Mouse (Mus musculus): ENCODE measurements at regions not wholly inside any gene's neighbourhood (a gene's known extent, or its start where the extent isn't known, plus 50 kb on each side); places are given as distances from the start of the nearest gene placed in this dataset.

DNA sequence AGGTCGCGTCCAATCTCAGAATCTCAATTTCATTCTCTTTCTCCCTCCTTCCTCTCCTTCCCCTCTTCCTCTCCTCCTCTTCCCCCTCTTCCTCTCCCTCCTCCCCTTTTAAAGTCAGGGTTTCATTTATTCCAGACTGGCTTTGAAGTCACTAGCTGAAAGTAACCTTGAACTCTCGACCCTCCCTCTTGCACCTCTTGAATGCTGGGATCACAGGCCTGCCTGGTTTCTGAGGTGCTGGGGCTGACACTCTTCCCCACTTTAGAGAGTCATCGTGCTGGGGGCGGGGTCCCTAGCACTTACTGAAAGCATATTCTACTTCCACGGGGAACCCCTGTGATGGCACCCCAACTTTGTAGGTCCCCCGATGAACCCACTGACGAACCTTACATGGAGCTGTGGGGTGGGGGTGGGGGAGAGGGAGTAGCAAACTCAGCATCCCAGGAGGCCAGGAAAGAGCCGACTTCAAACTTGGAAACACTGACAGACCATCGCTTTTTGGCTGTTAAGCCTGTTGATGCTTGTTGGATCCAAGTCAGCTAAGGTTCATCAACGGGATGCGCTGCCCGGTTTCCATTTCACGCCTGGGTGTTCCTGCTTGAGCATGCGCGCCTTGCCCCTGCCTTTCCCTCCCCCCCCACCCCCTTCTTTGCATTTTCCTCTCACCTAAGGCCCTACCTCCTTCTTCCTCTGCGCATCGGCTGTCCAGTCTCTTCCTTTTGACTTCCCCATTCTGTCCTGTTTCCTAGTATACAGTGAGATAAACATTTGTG lies 132.0 kb upstream of the Med13l start:
- no peaks in the 10 kb centered on the region for H3K36me3 ChIP-seq (replicated peaks)
- ATAC-seq (ENCODE audit: insufficient read depth): no peak
- H3K27ac ChIP-seq (replicated peaks): no peak overlapping the region
- WGBS (ENCODE audit: insufficient replicate concordance): 60% methylated on average over 18 of the region's 18 CpGs
- H3K27me3 ChIP-seq: peaks cover 84% of the 10 kb centered on the region
- H3K9me3 ChIP-seq (replicated peaks): no peaks in the 10 kb centered on the region
- 0 out of 2 replicates have a peak, but pooled peaks cover 4% of the 10 kb centered on the region for H3K4me1 ChIP-seq (replicated peaks)
- no peak overlapping the region for H3K4me2 ChIP-seq
- no peak overlapping the region for H3K9ac ChIP-seq
- H3K4me3 ChIP-seq (replicated peaks): no peak overlapping the region

DNA sequence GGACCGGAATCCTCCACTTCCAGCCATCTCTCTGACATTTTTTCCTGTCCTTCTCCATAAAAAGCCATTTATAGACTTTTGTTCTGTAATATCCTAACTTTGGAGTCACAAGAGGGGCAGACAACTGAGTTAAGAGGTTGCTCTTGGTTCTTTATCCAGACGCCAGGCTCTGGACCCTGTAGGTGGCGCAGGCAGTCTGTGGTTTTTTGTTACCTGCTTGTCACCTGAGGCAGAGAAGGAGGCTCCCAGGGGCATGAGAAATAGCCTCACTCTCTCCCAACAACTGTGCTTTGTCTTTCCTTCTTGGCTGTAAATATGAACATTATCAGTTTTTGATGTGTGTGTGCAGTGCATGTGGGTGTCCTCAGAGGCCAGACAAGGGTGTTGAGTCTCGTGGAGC lies 126.9 kb upstream of the Med13l start:
- Histone ChIP-seq H3K9me3 (replicated peaks) (no peaks in the 10 kb centered on the region), H3K36me3 (replicated peaks) (no peaks in the 10 kb centered on the region), H3K4me2 (no peak overlapping the region), H3K9ac (no peak overlapping the region), H3K4me3 (replicated peaks) (no peak overlapping the region), H3K4me1 (replicated peaks) (peaks cover 13% of the 10 kb centered on the region), H3K27ac (replicated peaks) (no peak overlapping the region), H3K27me3 (peaks cover 86% of the 10 kb centered on the region)
- WGBS (ENCODE audit: insufficient replicate concordance): 58% methylated on average over 4 of the region's 4 CpGs
- ATAC-seq (ENCODE audit: insufficient read depth): no peak

DNA sequence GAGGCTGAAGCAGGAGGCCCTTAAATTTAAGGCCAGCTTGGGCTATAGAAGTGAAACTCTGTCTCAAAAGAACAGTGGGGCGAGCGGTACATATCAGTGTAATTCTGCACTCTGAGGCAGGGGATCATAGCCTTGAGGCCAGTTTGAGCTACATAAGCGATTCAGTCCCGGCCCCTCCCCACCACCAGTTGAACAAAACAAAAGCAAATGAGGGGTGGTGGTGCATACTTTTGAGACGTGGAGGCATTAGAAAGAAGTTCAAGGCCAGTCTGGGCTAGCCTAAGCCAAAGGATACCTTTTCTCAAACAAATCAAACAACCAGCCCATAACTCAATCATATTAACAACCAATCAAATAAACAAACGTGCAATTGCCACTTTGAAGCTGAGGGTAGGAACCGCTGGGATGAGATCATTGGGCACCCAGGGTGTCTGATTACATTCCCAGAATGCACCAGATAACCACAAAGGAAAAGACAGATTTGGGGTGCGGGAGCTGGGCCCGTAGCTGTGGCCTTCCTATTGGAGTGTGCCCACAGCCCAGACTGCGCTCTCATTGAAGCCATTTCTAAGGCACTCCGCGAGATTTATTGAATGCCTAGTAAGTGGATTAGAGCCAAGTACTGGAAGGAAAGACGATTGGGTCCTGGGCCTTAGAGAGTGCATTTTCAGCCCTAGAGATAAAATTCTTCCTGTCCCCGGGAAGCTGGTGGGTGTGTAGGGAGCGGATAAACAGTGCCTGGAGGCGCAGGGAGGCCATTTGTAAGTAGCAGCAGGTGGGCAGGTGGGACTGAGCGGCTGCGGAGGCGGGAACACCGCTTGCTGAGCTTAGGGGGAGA lies 125.5 kb upstream of the Med13l start:
- H3K9me3 ChIP-seq (replicated peaks): no peaks in the 10 kb centered on the region
- WGBS (ENCODE audit: insufficient replicate concordance): 49% methylated on average over 20 of the region's 20 CpGs
- H3K4me1 ChIP-seq (replicated peaks): peaks cover 16% of the 10 kb centered on the region
- no peak overlapping the region for H3K27ac ChIP-seq (replicated peaks)
- no peaks in the 10 kb centered on the region for H3K36me3 ChIP-seq (replicated peaks)
- H3K27me3 ChIP-seq: peaks cover 88% of the 10 kb centered on the region
- no peak overlapping the region for H3K4me3 ChIP-seq (replicated peaks)
- ATAC-seq (ENCODE audit: insufficient read depth): no peak
- H3K9ac ChIP-seq: no peak overlapping the region
- H3K4me2 ChIP-seq: no peak overlapping the region

DNA sequence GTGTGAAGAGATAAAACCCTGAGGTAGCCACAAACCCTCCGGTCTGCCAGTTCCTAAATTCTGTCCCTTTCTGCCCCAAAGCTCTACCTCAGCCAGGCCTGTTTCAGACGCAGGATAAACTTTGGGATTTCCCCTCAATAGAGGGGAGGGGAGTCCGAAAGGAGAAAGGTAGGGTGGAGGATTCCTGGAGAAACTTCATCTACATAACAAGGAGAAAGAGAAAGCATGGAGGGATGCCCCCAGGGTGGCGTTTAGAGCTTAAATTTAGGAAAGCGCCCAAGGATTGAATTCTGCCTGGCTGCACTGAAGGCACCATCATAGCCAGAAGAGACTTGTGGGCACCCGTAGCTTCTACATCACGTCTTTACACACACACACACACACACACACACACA lies 124.9 kb upstream of the Med13l start:
- H3K4me3 ChIP-seq (replicated peaks): no peak overlapping the region
- 37% methylated on average over 7 of the region's 7 CpGs for WGBS (ENCODE audit: insufficient replicate concordance)
- H3K4me2 ChIP-seq: no peak overlapping the region
- ATAC-seq (ENCODE audit: insufficient read depth): no peak
- H3K27me3 ChIP-seq: peaks cover 88% of the 10 kb centered on the region
- H3K9ac ChIP-seq: no peak overlapping the region
- no peak overlapping the region for H3K27ac ChIP-seq (replicated peaks)
- H3K36me3 ChIP-seq (replicated peaks): no peaks in the 10 kb centered on the region
- H3K4me1 ChIP-seq (replicated peaks): peaks cover 16% of the 10 kb centered on the region
- no peaks in the 10 kb centered on the region for H3K9me3 ChIP-seq (replicated peaks)

DNA sequence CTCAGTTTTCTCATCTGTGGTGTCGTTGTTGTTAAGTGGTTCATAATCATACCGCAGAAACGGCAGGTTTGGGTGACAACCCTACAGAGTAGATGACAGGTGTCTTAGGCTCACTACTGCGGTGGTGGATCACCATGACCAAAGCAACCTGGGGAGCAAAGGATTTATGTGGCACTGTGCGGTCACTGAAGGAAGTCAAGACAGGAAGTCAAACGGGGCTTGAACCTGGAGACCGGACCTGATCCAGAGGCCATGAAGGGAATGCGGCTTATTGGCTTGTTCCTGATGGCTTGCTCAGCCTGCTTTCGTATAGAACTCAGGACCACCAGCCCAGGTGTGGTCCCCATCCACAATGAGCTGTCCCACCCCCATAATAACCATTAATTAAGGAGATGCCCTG lies 124.4 kb upstream of the Med13l start:
- Histone ChIP-seq H3K27ac (replicated peaks) (no peak overlapping the region), H3K4me3 (replicated peaks) (no peak overlapping the region), H3K4me2 (no peak overlapping the region), H3K4me1 (replicated peaks) (peaks cover 16% of the 10 kb centered on the region), H3K9ac (no peak overlapping the region), H3K27me3 (peaks cover 87% of the 10 kb centered on the region), H3K36me3 (replicated peaks) (no peaks in the 10 kb centered on the region), H3K9me3 (replicated peaks) (no peaks in the 10 kb centered on the region)
- 18% methylated on average over 9 of the region's 9 CpGs for WGBS (ENCODE audit: insufficient replicate concordance)
- ATAC-seq (ENCODE audit: insufficient read depth): no peak

DNA sequence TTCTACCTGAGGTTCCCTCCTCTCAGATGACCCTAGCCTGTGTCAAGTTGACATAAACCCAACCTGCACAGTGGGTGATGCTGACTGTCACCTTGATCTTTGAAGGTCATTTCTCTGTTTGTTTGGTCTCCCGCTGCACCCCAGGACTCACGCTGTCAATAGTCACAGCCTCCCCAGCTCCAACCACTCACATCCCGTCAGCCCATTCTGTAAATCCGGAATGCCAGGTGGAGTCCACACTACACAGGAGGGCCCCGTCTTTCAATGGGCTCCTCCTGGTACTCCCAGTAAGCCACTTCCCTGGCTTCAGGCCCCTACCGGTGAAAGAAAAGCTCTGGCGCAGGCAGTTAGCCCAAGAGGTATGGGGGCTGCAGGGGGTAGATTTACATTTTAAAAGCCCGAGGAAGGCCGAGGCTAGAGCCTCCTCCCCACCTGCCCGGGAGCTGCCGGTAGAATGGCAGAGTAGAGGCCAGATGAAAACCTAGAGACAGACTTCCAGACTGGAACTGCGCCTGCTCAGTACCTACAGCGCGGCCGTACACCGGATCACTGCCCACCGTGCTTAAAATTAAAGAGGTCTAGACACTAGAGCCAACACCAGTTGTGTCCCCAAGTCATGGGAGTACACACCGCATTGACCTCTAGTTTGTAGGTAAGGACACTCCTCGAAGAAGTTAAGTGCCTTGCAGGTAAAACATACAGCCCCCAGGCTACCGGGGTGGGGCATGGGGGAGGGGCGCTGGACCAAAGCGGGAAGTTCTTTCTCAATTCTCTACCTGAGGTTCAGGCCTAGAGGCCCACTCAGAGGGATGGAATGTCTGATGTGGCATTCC lies 123.8 kb upstream of the Med13l start:
- peaks cover 82% of the 10 kb centered on the region for H3K27me3 ChIP-seq
- no peak for ATAC-seq (ENCODE audit: insufficient read depth)
- no peaks in the 10 kb centered on the region for H3K36me3 ChIP-seq (replicated peaks)
- H3K9me3 ChIP-seq (replicated peaks): no peaks in the 10 kb centered on the region
- H3K4me1 ChIP-seq (replicated peaks): peaks cover 16% of the 10 kb centered on the region
- peak overlapping the region; percentile 25 for H3K4me2 ChIP-seq
- no peak overlapping the region for H3K27ac ChIP-seq (replicated peaks)
- WGBS (ENCODE audit: insufficient replicate concordance): 22% methylated on average over 22 of the region's 22 CpGs
- H3K4me3 ChIP-seq (replicated peaks): no peak overlapping the region
- H3K9ac ChIP-seq: no peak overlapping the region

DNA sequence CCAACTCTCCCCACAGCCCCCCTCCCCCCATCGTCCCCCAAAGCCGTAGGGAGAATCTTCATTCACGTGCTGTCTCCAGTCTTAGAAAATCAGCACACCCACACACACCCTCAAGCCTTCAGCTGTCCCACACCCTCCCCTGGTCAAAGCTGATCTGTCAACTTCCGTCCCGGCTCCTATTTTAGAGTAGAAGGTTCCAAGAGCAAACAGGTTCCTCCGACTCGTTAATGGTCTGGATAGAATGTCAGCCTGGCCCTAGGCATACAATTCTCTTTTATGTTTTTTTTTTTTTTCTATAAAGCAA lies 123.2 kb upstream of the Med13l start:
- no peak for ATAC-seq (ENCODE audit: insufficient read depth)
- Histone ChIP-seq H3K4me1 (replicated peaks) (peaks cover 16% of the 10 kb centered on the region), H3K9ac (no peak overlapping the region), H3K4me3 (replicated peaks) (no peak overlapping the region), H3K9me3 (replicated peaks) (no peaks in the 10 kb centered on the region), H3K36me3 (replicated peaks) (no peaks in the 10 kb centered on the region), H3K27ac (replicated peaks) (no peak overlapping the region), H3K27me3 (peaks cover 87% of the 10 kb centered on the region), H3K4me2 (no peak overlapping the region)
- 42% methylated on average over 7 of the region's 7 CpGs for WGBS (ENCODE audit: insufficient replicate concordance)

DNA sequence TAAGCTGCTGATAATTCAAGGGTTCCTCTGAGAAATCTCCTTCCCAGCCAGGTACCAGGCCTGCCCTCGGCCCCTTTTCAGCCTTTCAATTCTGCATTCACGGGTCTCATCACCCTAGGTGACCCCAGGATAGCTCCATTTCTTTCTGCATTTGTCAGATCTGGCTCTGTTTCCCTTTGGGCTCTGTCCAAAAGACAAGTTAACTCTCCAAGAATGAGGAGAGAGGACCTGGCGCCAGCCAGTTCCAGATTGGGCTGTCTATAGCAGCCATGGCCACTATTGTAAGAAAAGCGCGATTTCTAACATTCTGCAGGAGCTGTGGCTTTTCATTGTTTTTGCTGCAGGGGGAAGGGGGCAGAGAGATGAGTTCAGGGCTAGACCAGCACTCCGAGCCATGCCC lies 122.5 kb upstream of the Med13l start:
- WGBS (ENCODE audit: insufficient replicate concordance): 57% methylated on average over 6 of the region's 6 CpGs
- no peak overlapping the region for H3K27ac ChIP-seq (replicated peaks)
- no peak overlapping the region for H3K9ac ChIP-seq
- H3K27me3 ChIP-seq: peaks cover 87% of the 10 kb centered on the region
- H3K9me3 ChIP-seq (replicated peaks): no peaks in the 10 kb centered on the region
- H3K36me3 ChIP-seq (replicated peaks): no peaks in the 10 kb centered on the region
- no peak for ATAC-seq (ENCODE audit: insufficient read depth)
- peaks cover 16% of the 10 kb centered on the region for H3K4me1 ChIP-seq (replicated peaks)
- H3K4me2 ChIP-seq: no peak overlapping the region
- H3K4me3 ChIP-seq (replicated peaks): no peak overlapping the region

DNA sequence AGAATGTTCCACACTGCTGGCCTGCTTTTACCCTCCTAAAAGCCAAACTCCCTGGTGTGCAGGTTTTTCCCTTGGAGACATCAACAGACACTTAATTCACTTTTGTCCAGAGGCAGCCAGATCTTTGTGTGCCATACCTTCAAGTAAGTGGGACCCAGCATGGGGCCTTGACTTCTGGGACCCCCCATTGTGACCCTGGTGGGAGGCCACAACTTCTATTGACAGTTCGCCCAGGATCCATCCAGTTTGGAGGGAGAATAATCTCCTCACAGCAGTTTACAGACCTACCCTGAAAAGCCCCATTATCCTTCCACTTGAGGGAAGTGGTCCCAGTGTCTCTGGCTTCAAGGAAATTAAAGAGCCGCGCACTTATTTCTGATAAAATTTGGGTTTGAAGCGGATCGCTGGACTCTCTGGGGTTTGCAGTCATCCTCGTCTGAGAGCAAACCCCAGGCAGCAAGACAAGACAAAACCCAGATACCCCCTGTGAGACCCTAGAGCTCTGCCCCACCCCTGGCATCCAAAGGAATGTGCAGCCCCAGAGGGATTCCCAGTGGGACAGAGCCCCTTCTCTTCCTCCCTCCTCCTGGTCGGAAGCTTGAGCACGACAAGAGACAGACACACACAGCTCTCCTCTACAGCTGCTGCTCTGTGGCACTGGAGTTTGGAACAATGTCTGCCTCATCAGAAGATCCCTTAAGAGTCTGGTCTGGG lies 115.8 kb upstream of the Med13l start:
- ATAC-seq (ENCODE audit: insufficient read depth): no peak
- H3K4me2 ChIP-seq: no peak overlapping the region
- H3K36me3 ChIP-seq (replicated peaks): no peaks in the 10 kb centered on the region
- no peaks in the 10 kb centered on the region for H3K9me3 ChIP-seq (replicated peaks)
- no peak overlapping the region for H3K27ac ChIP-seq (replicated peaks)
- H3K9ac ChIP-seq: no peak overlapping the region
- H3K4me1 ChIP-seq (replicated peaks): peaks cover 10% of the 10 kb centered on the region
- H3K4me3 ChIP-seq (replicated peaks): no peak overlapping the region
- peaks cover 71% of the 10 kb centered on the region for H3K27me3 ChIP-seq
- 55% methylated on average over 8 of the region's 8 CpGs for WGBS (ENCODE audit: insufficient replicate concordance)

DNA sequence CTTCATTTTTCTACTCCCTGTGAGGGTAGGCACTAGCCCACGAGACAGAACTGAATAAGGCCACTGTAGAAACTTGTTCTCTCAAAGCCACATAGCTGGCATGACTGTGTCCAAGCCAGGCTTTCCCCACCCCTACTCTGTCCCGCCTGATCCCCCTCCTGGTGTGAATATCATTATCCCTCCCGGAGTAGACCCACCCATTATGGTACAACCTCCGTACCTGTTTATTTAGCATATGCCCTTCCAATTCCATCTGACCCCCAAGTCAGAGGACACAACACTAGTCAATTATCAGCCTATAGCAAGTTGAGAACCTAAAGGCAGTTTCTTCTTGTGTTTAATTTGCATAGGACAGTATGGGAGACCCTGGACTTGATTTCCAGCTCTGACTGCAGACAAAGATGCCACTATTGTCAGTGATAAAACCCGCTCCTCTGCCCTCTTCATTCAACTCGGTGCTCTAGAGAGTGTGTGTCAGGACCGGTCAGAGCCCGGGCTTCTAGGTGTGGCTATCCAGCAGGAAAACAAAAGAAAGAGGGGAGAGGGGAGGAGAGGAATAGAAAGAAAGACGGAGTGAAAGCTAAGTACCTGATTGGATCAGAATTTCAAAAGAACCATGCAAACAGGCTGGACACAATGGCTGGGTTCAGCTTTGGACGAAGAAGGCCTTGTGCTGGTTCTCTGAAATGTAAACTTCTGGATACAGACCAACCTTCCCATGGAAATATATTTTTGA lies 115.1 kb upstream of the Med13l start:
- H3K27me3 ChIP-seq: peaks cover 64% of the 10 kb centered on the region
- 62% methylated on average over 10 of the region's 10 CpGs for WGBS (ENCODE audit: insufficient replicate concordance)
- no peak for ATAC-seq (ENCODE audit: insufficient read depth)

More for the DNA sequence above, 115.1 kb upstream of the Med13l start:
- Histone ChIP-seq H3K4me2 (no peak overlapping the region), H3K9ac (no peak overlapping the region), H3K4me1 (replicated peaks) (peaks cover 10% of the 10 kb centered on the region), H3K36me3 (replicated peaks) (no peaks in the 10 kb centered on the region), H3K4me3 (replicated peaks) (no peak overlapping the region), H3K27ac (replicated peaks) (no peak overlapping the region), H3K9me3 (replicated peaks) (no peaks in the 10 kb centered on the region)
